Mouse (Mus musculus): ENCODE measurements around the gene Lcp2.

Gene Lcp2

GRCm38 (mm10) chr11:34046767-34047541, at the start of gene Lcp2:
Gene Lcp2 (plus strand): TSS chr11:34046920.
- DNase-seq: no peak

GRCm38 (mm10) chr11:33998244-33998643, 48.5 kb upstream of the Lcp2 start:
- DNase-seq: no peak

GRCm38 (mm10) chr11:34000416-34000815, 46.3 kb upstream of the Lcp2 start:
- DNase-seq: no peak

- DNase-seq: peak; percentile 62
Observed at GRCm38 (mm10) chr11:34001938-34002592, 44.7 kb upstream of the Lcp2 start.

GRCm38 (mm10) chr11:34002593-34002965, 44.1 kb upstream of the Lcp2 start:
- DNase-seq: no peak

GRCm38 (mm10) chr11:34007616-34008015, 39.1 kb upstream of the Lcp2 start:
- DNase-seq: no peak

GRCm38 (mm10) chr11:34008214-34008613, 38.5 kb upstream of the Lcp2 start:
- DNase-seq: no peak

GRCm38 (mm10) chr11:34008702-34009101, 38.0 kb upstream of the Lcp2 start:
- peak; percentile 57 for DNase-seq

- DNase-seq: no peak
Observed at GRCm38 (mm10) chr11:34009316-34010087, 37.2 kb upstream of the Lcp2 start.

GRCm38 (mm10) chr11:34010133-34010858, 36.4 kb upstream of the Lcp2 start:
- no peak for DNase-seq

GRCm38 (mm10) chr11:34010859-34011172, 35.9 kb upstream of the Lcp2 start:
- no peak for DNase-seq

- no peak for DNase-seq
Observed at GRCm38 (mm10) chr11:34012007-34012652, 34.6 kb upstream of the Lcp2 start.

- no peak for DNase-seq
Observed at GRCm38 (mm10) chr11:34025091-34025490, 21.6 kb upstream of the Lcp2 start.

GRCm38 (mm10) chr11:34029658-34030057, 17.1 kb upstream of the Lcp2 start:
- no peak for DNase-seq

GRCm38 (mm10) chr11:34031015-34031805, 15.5 kb upstream of the Lcp2 start:
- DNase-seq: no peak

- no peak for DNase-seq
Observed at GRCm38 (mm10) chr11:34034008-34034505, 12.7 kb upstream of the Lcp2 start.

GRCm38 (mm10) chr11:34034794-34035193, 11.9 kb upstream of the Lcp2 start:
- no peak for DNase-seq

GRCm38 (mm10) chr11:34035909-34036658, 10.6 kb upstream of the Lcp2 start:
- no peak for DNase-seq

GRCm38 (mm10) chr11:34040061-34040460, 6.7 kb upstream of the Lcp2 start:
- DNase-seq: no peak

GRCm38 (mm10) chr11:34042808-34043207, 3.9 kb upstream of the Lcp2 start:
- DNase-seq: no peak

GRCm38 (mm10) chr11:34047542-34047937, 820 bp downstream of the Lcp2 start:
- DNase-seq: no peak
